Mouse (Mus musculus) liver, postnatal 0 days (tissue): ENCODE results near the gene Uqcrc2. TPM values are rescaled to one million over a fixed set of nuclear protein-coding genes. Genes with fewer than 3 reads are reported as not detected.

Experiments
- ATAC-seq: fragments of 200-750 bp; cut with Nextera tagmentation; 2 replicates; pipeline ENCODE4 v1.8.0; 2017; ENCODE audit warnings: mild to moderate bottlenecking, moderate library complexity
- DNase-seq: peaks from one replicate; pipeline ENCODE4 v3.0.0-alpha.2; 2016
- H3K27ac ChIP-seq: fragments of 300-500 bp; sonication (generic); 2 replicates; pipeline ENCODE4 v1.5.1; 2014; ENCODE audit warnings: antibody characterized with exemption, moderate library complexity, mild to moderate bottlenecking, low read depth
- H3K27me3 ChIP-seq: fragments of 300-500 bp; sonication (generic); 2 replicates; pipeline ENCODE4 v1.6.1; 2014; ENCODE audit warnings: low read length, control low read depth, mixed read lengths; ENCODE audit not compliant: insufficient read depth
- H3K36me3 ChIP-seq: fragments of 300-500 bp; sonication (generic); replicated peaks from 2 replicates; pipeline ENCODE4 v1.6.1; 2014; ENCODE audit warnings: mild to moderate bottlenecking, control low read depth, low read length, moderate library complexity, mixed read lengths; ENCODE audit not compliant: insufficient read depth
- H3K4me1 ChIP-seq: fragments of 300-500 bp; sonication (generic); 2 replicates; pipeline ENCODE4 v1.6.1; 2014; ENCODE audit warnings: antibody characterized with exemption, mild to moderate bottlenecking, control low read depth; ENCODE audit not compliant: insufficient read depth
- H3K4me2 ChIP-seq: fragments of 300-500 bp; sonication (generic); 2 replicates; pipeline ENCODE4 v1.6.1; 2014; ENCODE audit warnings: low read depth, mild to moderate bottlenecking, low read length, moderate library complexity, mixed read lengths
- H3K4me3 ChIP-seq: fragments of 300-500 bp; sonication (generic); 2 replicates; pipeline ENCODE4 v1.5.1; 2014; ENCODE audit warnings: low read depth, low read length
- H3K9ac ChIP-seq: fragments of 300-500 bp; sonication (generic); replicated peaks from 2 replicates; pipeline ENCODE4 v1.6.1; 2014; ENCODE audit warnings: mild to moderate bottlenecking, moderate library complexity
- H3K9me3 ChIP-seq: fragments of 300-500 bp; sonication (generic); 2 replicates; pipeline ENCODE4 v1.6.1; 2016; ENCODE audit warnings: mild to moderate bottlenecking, control low read depth, low read length, mixed read lengths
- CTCF ChIP-seq: sonication (generic); IDR thresholded peaks from 2 replicates; pipeline ENCODE4 v1.5.1; 2016; ENCODE audit warnings: antibody characterized with exemption, low read depth
- EP300 ChIP-seq: IDR thresholded peaks from 2 replicates; pipeline ENCODE4 v1.6.1; 2016; ENCODE audit warnings: antibody characterized with exemption, low read depth, mild to moderate bottlenecking
- WGBS: fragments of 180-500 bp; shearing (Covaris S2); extraction: QIAGEN DNeasy Blood & Tissue Kit; methylation state at CpG from one replicate; pipeline ENCODE4 v1.1.7; 2014; ENCODE audit not compliant: insufficient replicate concordance; 5-methylcytosine and 5-hydroxymethylcytosine counted together
- polyA plus RNA-seq: library from polyadenylated mRNA; unstranded; fragments of >200 nt; fragmentation: Nextera tagmentation; extraction: Ambion mirVana; gene quantifications from 2 replicates; pipeline ENCODE4 v1.2.1, GENCODE M21; 2015

The Uqcrc2 gene
- polyA plus RNA-seq, 1 experiment from 2014 or later, result 155 TPM

DNA sequence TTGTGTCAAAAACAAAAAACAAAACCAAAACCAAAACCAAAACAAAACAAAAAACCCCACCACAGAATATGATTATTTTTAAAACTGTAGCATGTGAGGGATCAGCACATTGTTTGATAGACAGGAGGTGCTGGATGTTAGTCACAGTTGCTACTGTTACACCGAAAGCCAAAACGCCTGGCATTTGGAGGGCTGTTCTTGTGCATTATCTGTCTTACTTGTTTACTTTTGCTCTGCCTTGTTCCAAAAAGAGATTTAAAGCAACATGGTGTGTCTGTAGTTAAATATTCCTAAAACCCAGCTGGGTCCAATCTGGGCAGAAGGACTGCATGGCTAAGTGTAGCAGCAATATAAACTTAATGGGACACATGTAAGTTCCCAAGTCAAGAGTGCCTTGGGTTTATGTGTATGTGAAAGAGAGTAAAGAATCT is 49.8 kb downstream of the Uqcrc2 start:
- DNase-seq, result no peak
- WGBS, result 53% methylated on average over 2 of the region's 2 CpGs
- no peak for ATAC-seq
- Histone ChIP-seq H3K27me3 (no peaks in the 10 kb centered on the region), H3K9ac (no peak overlapping the region), H3K4me1 (peaks cover 32% of the 10 kb centered on the region), H3K4me2 (0 out of 2 replicates have a peak overlapping the region, but pooled peaks have one; percentile 18), H3K9me3 (no peaks in the 10 kb centered on the region), H3K27ac (no peak overlapping the region), H3K36me3 (peaks cover 4% of the 10 kb centered on the region; the same call in 1 of the 2 replicates), H3K4me3 (no peak overlapping the region)
- TF ChIP-seq CTCF (no peak), EP300 (no peak)

DNA sequence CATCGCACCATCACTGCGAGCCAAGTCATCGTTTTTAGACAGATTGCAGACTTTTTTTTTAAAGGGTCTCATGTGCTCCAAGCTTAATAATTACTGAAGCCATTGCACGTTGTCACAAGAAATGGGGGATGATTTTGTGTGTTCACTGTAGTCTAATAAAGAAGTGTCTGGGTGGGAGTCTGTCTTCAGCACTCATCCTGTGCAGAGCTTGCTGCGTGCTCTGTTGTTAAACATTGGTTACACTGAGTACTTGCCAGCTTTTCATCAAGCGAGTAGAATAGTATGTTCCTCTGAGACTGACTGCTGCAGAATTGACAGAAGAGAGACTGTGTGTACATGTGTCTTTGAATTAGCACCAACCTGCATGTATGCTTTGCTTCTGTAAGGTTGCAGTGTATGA is 50.3 kb downstream of the Uqcrc2 start:
- Histone ChIP-seq H3K27me3 (no peaks in the 10 kb centered on the region), H3K36me3 (peaks cover 4% of the 10 kb centered on the region; the same call in 1 of the 2 replicates), H3K4me1 (peaks cover 32% of the 10 kb centered on the region), H3K9ac (no peak overlapping the region), H3K4me2 (0 out of 2 replicates have a peak overlapping the region, but pooled peaks have one; percentile 18), H3K9me3 (no peaks in the 10 kb centered on the region), H3K4me3 (no peak overlapping the region), H3K27ac (0 out of 2 replicates have a peak overlapping the region, but pooled peaks have one; percentile 24)
- ATAC-seq (no peak), DNase-seq (no peak)
- WGBS, result 60% methylated on average over 6 of the region's 6 CpGs
- TF ChIP-seq CTCF (no peak), EP300 (no peak)

DNA sequence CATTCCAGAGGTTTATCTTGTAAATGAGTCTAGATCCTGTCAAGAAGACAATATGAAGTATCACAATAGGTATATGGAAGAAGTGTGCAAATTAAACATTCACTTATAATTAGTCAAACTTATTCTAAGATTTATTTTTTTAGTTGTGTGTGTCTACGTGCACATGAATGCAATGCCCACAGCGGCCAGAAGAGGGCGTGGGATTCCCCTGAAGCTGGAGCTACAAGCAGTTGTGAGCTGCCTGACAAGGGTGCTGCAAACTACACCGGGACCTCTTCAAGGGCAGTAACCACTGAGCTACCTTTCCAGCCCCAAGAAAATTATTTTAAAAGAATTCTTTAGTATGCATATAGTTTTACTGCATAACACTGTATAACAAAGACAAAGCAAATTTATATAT is 55.7 kb downstream of the Uqcrc2 start:
- Histone ChIP-seq H3K4me3 (no peak overlapping the region), H3K27me3 (no peaks in the 10 kb centered on the region), H3K9me3 (no peaks in the 10 kb centered on the region), H3K4me2 (no peak overlapping the region), H3K9ac (no peak overlapping the region), H3K36me3 (peaks cover 11% of the 10 kb centered on the region; the same call in 1 of the 2 replicates), H3K4me1 (peaks cover 3% of the 10 kb centered on the region), H3K27ac (no peak overlapping the region)
- DNase-seq (peak; percentile 33), ATAC-seq (no peak)
- TF ChIP-seq CTCF, result peak; percentile 52
- TF ChIP-seq EP300, result no peak
- WGBS, result 79% methylated on average over 4 of the region's 4 CpGs

DNA sequence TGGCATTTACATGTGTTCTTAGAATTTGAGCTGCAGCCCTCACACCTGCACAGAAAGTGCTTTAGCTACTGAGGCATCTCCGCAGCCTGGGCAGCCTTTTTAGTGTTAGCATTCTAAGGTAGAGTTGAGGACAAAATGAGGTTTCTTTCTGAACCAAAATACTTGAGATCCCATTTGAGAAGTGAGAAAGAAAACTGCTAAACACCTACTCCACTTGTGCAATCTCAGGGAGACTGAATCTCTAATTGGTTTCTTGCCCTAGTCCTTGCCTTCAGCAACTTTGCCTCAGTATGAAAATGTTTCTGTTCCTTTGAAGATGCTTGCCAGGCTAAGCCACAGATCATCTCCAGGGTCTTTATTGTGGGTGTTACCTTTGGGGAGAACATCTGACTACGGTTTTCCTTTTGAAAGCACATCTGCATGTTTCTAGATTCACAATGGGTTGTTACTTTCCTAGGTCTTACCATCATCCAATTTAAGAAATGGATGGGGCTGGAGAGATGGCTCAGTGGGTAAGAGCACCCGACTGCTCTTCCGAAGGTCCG is 58.9 kb downstream of the Uqcrc2 start:
- Histone ChIP-seq H3K27ac (no peak overlapping the region), H3K36me3 (peaks cover 11% of the 10 kb centered on the region; the same call in 1 of the 2 replicates), H3K4me1 (no peaks in the 10 kb centered on the region; the same call in 1 of the 2 replicates), H3K9ac (no peak overlapping the region), H3K4me2 (no peak overlapping the region), H3K4me3 (no peak overlapping the region), H3K27me3 (no peaks in the 10 kb centered on the region), H3K9me3 (no peaks in the 10 kb centered on the region)
- no peak for ATAC-seq
- TF ChIP-seq EP300 (no peak), CTCF (no peak)
- 88% methylated on average over 5 of the region's 5 CpGs for WGBS
- DNase-seq, result no peak

DNA sequence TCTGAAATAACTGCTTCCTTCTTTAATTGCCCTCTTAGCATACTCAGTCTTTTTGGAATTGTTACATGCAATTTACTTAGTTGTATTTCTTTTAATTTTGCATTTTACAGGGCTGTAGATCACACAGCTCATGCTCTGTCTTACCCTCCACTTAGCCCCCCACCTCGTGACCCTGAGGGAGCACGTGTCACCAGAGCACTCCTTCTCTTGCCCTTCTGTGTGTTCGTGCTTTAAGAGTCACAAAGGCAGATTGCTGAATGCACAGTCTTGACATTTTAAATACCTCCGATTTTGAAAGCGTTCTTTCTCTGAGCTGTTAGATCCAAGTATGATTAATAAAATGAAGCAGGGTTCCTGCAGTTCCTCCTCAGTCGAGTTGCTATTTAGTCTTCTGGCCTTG is 60.2 kb downstream of the Uqcrc2 start:
- H3K36me3 ChIP-seq, result 0 out of 2 replicates have a peak, but pooled peaks cover 8% of the 10 kb centered on the region
- ATAC-seq (no peak), DNase-seq (no peak)
- H3K4me2 ChIP-seq, result no peak overlapping the region
- 64% methylated on average over 6 of the region's 6 CpGs for WGBS
- TF ChIP-seq EP300 (no peak), CTCF (no peak)
- H3K27ac ChIP-seq, result no peak overlapping the region
- H3K4me1 ChIP-seq, result no peaks in the 10 kb centered on the region; the same call in 1 of the 2 replicates
- no peaks in the 10 kb centered on the region for H3K9me3 ChIP-seq
- no peak overlapping the region for H3K9ac ChIP-seq
- no peak overlapping the region for H3K4me3 ChIP-seq
- no peaks in the 10 kb centered on the region for H3K27me3 ChIP-seq

DNA sequence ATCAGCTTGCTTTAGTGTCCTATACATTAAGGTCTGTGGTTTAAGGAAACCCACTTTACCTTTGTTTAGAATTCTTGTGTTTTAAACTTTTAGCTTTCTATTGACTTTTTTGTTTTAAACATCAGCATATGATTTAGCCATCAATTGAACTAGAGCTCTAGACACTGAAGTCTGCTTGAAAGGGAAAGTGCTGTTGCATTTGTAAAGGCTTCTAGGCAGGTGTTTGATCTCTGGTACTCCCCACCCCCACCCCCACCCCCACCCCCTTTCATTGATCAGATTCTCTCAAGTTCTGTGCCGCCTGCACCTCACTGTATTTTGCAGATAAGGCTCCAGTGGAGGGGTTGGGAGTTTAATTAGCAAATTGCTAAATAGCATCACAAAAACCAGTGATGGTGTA is 60.7 kb downstream of the Uqcrc2 start:
- ATAC-seq, result no peak

More for the DNA sequence above, 60.7 kb downstream of the Uqcrc2 start:
- Histone ChIP-seq H3K9me3 (no peaks in the 10 kb centered on the region), H3K27ac (no peak overlapping the region), H3K27me3 (no peaks in the 10 kb centered on the region), H3K36me3 (0 out of 2 replicates have a peak, but pooled peaks cover 8% of the 10 kb centered on the region), H3K4me1 (no peaks in the 10 kb centered on the region; the same call in 1 of the 2 replicates), H3K4me3 (no peak overlapping the region), H3K4me2 (no peak overlapping the region), H3K9ac (no peak overlapping the region)
- DNase-seq, result no peak
- TF ChIP-seq EP300 (no peak), CTCF (no peak)
- WGBS, result 50% methylated on average over 1 of the region's 1 CpGs
